Mouse (Mus musculus): ENCODE measurements at regions not wholly inside any gene's neighbourhood (a gene's known extent, or its start where the extent isn't known, plus 50 kb on each side); places are given as distances from the start of the nearest gene placed in this dataset.
A peak's percentile ranks its signal among the peaks of the same experiment; 100 is the strongest.

GRCm38 (mm10) chr13:112114741-112115201 lies 173.5 kb upstream of the Ankrd55 start:
- intact Hi-C loops (cut with DNase I) = loop anchor here (10.0 kb wide), 1 partner anchor 140 kb away; no protein-coding TSS in a partner anchor
- DNase-seq = no peak

- no peak for DNase-seq
- intact Hi-C loops (cut with DNase I) = loop anchor here (10.0 kb wide), 1 partner anchor 139 kb away; no protein-coding TSS in a partner anchor
Observed at GRCm38 (mm10) chr13:112116101-112116726, 172.0 kb upstream of the Ankrd55 start.

- intact Hi-C loops (cut with DNase I) = loop anchor here (10.0 kb wide), 1 partner anchor 136 kb away; no protein-coding TSS in a partner anchor
- DNase-seq = no peak
Observed at GRCm38 (mm10) chr13:112118564-112118963, 169.7 kb upstream of the Ankrd55 start.

GRCm38 (mm10) chr13:112119611-112120041 lies 168.6 kb upstream of the Ankrd55 start:
- DNase-seq = peak; percentile 60
- intact Hi-C loops (cut with DNase I) = loop anchor here (10.0 kb wide), 1 partner anchor 135 kb away; no protein-coding TSS in a partner anchor

GRCm38 (mm10) chr13:112120346-112120745 lies 167.9 kb upstream of the Ankrd55 start:
- intact Hi-C loops (cut with DNase I) = no loop called here

GRCm38 (mm10) chr13:112121110-112121509 lies 167.1 kb upstream of the Ankrd55 start:
- peak; percentile 15 for DNase-seq
- intact Hi-C loops (cut with DNase I) = no loop called here

More at GRCm38 (mm10) chr13:112120346-112120745, 167.9 kb upstream of the Ankrd55 start:
- DNase-seq = no peak

- DNase-seq = peak; percentile 56
- intact Hi-C loops (cut with DNase I) = no loop called here
Observed at GRCm38 (mm10) chr13:112122842-112123373, 165.3 kb upstream of the Ankrd55 start.

- intact Hi-C loops (cut with DNase I) = no loop called here
- no peak for DNase-seq
Observed at GRCm38 (mm10) chr13:112125769-112126469, 162.3 kb upstream of the Ankrd55 start.

GRCm38 (mm10) chr13:112130220-112130619 lies 158.0 kb upstream of the Ankrd55 start:
- intact Hi-C loops (cut with DNase I) = no loop called here
- no peak for DNase-seq

GRCm38 (mm10) chr13:112130774-112131173 lies 157.5 kb upstream of the Ankrd55 start:
- intact Hi-C loops (cut with DNase I) = no loop called here
- no peak for DNase-seq

GRCm38 (mm10) chr13:112131191-112131590 lies 157.1 kb upstream of the Ankrd55 start:
- no peak for DNase-seq
- intact Hi-C loops (cut with DNase I) = no loop called here

- no peak for DNase-seq
- intact Hi-C loops (cut with DNase I) = no loop called here
Observed at GRCm38 (mm10) chr13:112133736-112134135, 154.5 kb upstream of the Ankrd55 start.

GRCm38 (mm10) chr13:112134701-112135100 lies 153.6 kb upstream of the Ankrd55 start:
- intact Hi-C loops (cut with DNase I) = no loop called here
- no peak for DNase-seq

- no peak for DNase-seq
- intact Hi-C loops (cut with DNase I) = no loop called here
Observed at GRCm38 (mm10) chr13:112135777-112136176, 152.5 kb upstream of the Ankrd55 start.

- DNase-seq = no peak
- intact Hi-C loops (cut with DNase I) = no loop called here
Observed at GRCm38 (mm10) chr13:112136850-112137249, 151.4 kb upstream of the Ankrd55 start.

GRCm38 (mm10) chr13:112140871-112141270 lies 147.4 kb upstream of the Ankrd55 start:
- DNase-seq = no peak
- intact Hi-C loops (cut with DNase I) = no loop called here

GRCm38 (mm10) chr13:112144393-112145348 lies 143.6 kb upstream of the Ankrd55 start:
- intact Hi-C loops (cut with DNase I) = no loop called here
- no peak for DNase-seq

- peak; percentile 68 for DNase-seq
- intact Hi-C loops (cut with DNase I) = no loop called here
Observed at GRCm38 (mm10) chr13:112152614-112153550, 135.4 kb upstream of the Ankrd55 start.

GRCm38 (mm10) chr13:112153681-112154127 lies 134.5 kb upstream of the Ankrd55 start:
- DNase-seq = peak; percentile 90
- intact Hi-C loops (cut with DNase I) = no loop called here

Measured in left cerebral cortex, postnatal 4 days (tissue).